Mouse (Mus musculus) erythroblast, embryonic 14.5 days (primary cell): ENCODE data around the gene H2-Ob. TPM values are rescaled to one million over a fixed set of nuclear protein-coding genes. Genes with fewer than 3 reads are reported as not detected.

Source experiments
- H3K27me3 ChIP-seq: 2 replicates; pipeline ENCODE4 v1.6.1; 2012; ENCODE audit warnings: inconsistent platforms; ENCODE audit not compliant: control insufficient read depth
- H3K36me3 ChIP-seq: 2 replicates; pipeline ENCODE4 v1.6.1; 2012; ENCODE audit warnings: mild to moderate bottlenecking, inconsistent platforms; ENCODE audit not compliant: control insufficient read depth
- H3K4me1 ChIP-seq: 2 replicates; pipeline ENCODE4 v1.6.1; 2012; ENCODE audit warnings: inconsistent platforms; ENCODE audit not compliant: control insufficient read depth
- H3K4me3 ChIP-seq: replicated peaks from 2 replicates; pipeline ENCODE3; 2012; ENCODE audit warnings: moderate library complexity, mild to moderate bottlenecking, inconsistent platforms
- H3K9me3 ChIP-seq: 2 replicates; pipeline ENCODE4 v1.6.1; 2012; ENCODE audit warnings: low read length, inconsistent platforms, mixed read lengths; ENCODE audit not compliant: control insufficient read depth
- GATA1 ChIP-seq: IDR thresholded peaks from 2 replicates; pipeline ENCODE4 v1.6.1; 2012; ENCODE audit warnings: low read length, inconsistent platforms, mixed read lengths
- TAL1 ChIP-seq: IDR thresholded peaks from 3 replicates; pipeline ENCODE4 v1.6.1; 2012; ENCODE audit warnings: low read length, inconsistent platforms, mixed read lengths
- polyA plus RNA-seq: library from polyadenylated mRNA; stranded (reverse); fragments of >175 nt; gene quantifications from 2 replicates; pipeline ENCODE4 v1.2.3, GENCODE M21; 2012

The H2-Ob gene
- polyA plus RNA-seq, 1 experiment, result not detected

DNA sequence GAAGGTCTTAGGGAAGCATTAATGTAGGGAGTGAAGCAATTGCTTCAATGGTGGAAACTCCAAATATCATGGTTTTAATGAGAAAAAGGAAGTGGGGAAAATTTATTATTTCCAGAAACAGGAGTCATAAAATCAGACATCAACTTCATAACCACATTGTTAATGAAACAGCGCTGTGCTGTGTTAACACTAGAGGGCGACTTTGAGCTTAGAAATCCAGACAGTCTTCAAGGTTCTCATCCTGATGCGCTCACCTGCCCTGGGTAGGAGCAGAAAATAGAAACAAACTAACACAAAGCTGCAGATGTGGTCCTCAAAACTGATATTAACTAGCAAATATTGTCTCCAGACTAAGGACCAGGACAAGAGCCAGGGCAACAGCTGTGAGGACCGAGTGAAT, 11.2 kb downstream of the H2-Ob start:
- Histone ChIP-seq H3K9me3 (no peaks in the 10 kb centered on the region), H3K4me1 (no peaks in the 10 kb centered on the region), H3K36me3 (no peaks in the 10 kb centered on the region), H3K27me3 (no peaks in the 10 kb centered on the region), H3K4me3 (no peak overlapping the region)
- TF ChIP-seq GATA1 (no peak), TAL1 (no peak)

DNA sequence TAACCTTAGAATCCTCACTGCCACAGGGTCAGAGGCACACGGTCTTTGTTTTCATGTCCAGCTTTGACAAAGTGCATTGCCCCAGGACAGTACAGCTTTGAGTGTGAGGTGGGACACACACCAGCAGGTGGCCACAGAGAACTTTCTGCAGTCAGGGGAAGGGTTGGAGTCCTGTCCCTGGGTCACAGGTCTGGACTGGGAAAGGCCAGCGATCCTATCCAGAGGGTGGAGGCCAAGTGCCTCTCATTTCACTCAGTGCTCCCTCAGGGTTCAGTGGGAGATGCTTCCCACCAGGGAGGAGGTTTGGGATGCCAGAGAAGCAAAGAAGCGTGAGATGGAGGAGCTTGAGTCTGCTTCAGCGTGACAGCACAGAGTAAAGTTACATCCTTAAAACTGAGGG, 13.0 kb downstream of the H2-Ob start:
- Histone ChIP-seq H3K36me3 (no peaks in the 10 kb centered on the region), H3K9me3 (no peaks in the 10 kb centered on the region), H3K4me1 (no peaks in the 10 kb centered on the region), H3K4me3 (no peak overlapping the region), H3K27me3 (no peaks in the 10 kb centered on the region)
- no peak for TF ChIP-seq TAL1

DNA sequence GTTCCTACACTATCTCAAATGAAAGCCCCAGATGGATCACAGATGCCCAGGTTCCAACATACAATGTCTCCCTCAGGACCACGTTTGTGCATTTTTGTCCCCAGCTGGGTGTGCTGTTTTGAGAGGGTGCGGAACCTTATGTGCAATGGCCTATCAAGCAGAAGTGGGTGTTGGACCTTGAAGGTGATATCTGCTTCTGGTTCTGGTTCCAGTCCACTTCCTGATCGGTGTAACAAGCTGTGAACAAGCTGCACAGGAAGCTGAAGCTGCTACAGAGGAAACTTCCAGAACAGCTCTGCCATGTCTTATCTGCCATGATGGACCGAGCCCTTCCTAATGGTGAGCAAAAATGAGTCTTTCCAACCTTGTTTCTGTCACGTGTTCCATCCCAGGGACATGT, 17.8 kb downstream of the H2-Ob start:
- Histone ChIP-seq H3K4me3 (no peak overlapping the region), H3K36me3 (no peaks in the 10 kb centered on the region), H3K4me1 (no peaks in the 10 kb centered on the region), H3K27me3 (peaks cover 8% of the 10 kb centered on the region), H3K9me3 (no peaks in the 10 kb centered on the region)
- TF ChIP-seq GATA1, result no peak
- no peak for TF ChIP-seq TAL1

DNA sequence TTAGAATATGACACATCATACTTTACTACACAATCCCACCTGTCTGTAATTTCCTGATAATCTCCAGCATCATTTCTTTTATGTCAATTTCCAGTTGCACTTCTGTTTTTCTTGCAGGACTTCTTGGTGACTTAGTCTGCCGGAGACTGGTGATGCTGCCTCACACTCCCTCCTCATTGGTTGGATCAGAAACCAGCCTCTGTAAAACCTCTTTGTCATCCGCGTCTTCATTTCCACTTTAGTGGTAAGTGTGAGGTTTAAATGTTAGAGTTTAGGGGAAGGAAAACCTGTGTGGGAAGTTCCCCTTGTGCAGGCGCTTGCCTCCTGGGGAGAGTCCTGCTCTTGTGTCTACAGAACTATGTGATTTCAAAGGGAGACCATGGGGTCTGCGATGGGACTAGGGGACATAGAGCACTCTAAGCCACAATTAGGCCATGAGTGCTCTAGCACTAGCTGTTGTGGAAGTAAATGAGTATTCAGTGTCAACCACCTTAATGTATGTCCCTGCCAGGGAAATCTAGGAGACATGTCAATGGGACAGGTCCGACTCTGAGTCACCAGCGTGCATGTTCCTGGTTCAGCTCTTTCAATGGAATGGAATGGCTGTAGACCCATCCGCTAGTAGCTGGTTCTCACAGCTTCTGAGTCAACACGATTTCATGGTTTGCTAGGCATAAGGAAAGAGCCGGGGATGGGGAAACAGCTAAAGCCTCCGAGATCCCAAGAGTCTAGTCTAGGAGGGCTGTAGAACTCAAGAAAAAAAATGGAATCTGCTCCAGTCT, 19.1 kb downstream of the H2-Ob start, which contains the start of gene H2-Ab1:
Gene H2-Ab1 (plus strand): TSS at position 96 of the 782 bp plus-strand sequence.
- peaks cover 21% of the 10 kb centered on the region for H3K27me3 ChIP-seq
- H3K4me1 ChIP-seq, result no peaks in the 10 kb centered on the region
- H3K9me3 ChIP-seq, result no peaks in the 10 kb centered on the region
- H3K36me3 ChIP-seq, result no peaks in the 10 kb centered on the region
- no peak within 1 kb of the TSS for H3K4me3 ChIP-seq
- TF ChIP-seq GATA1 (no peak), TAL1 (no peak)

- TF ChIP-seq TAL1 (no peak), GATA1 (no peak)
- peaks cover 48% of the 10 kb centered on the region for H3K27me3 ChIP-seq
- H3K36me3 ChIP-seq, result no peaks in the 10 kb centered on the region
- no peak overlapping the region for H3K4me3 ChIP-seq
- H3K9me3 ChIP-seq, result no peaks in the 10 kb centered on the region
- H3K4me1 ChIP-seq, result no peaks in the 10 kb centered on the region
Observed at GRCm38 (mm10) chr17:34260551-34260950, 21.8 kb downstream of the H2-Ob start.

GRCm38 (mm10) chr17:34261502-34261901, 22.8 kb downstream of the H2-Ob start:
- H3K4me3 ChIP-seq, result no peak overlapping the region
- H3K4me1 ChIP-seq, result no peaks in the 10 kb centered on the region
- H3K9me3 ChIP-seq, result no peaks in the 10 kb centered on the region
- TF ChIP-seq GATA1 (no peak), TAL1 (no peak)
- H3K27me3 ChIP-seq, result peaks cover 48% of the 10 kb centered on the region
- no peaks in the 10 kb centered on the region for H3K36me3 ChIP-seq

GRCm38 (mm10) chr17:34263068-34263467, 24.4 kb downstream of the H2-Ob start:
- H3K4me1 ChIP-seq, result no peaks in the 10 kb centered on the region
- no peaks in the 10 kb centered on the region for H3K9me3 ChIP-seq
- no peaks in the 10 kb centered on the region for H3K36me3 ChIP-seq
- TF ChIP-seq TAL1, result no peak
- no peak for TF ChIP-seq GATA1
- no peak overlapping the region for H3K4me3 ChIP-seq
- H3K27me3 ChIP-seq, result peaks cover 56% of the 10 kb centered on the region

DNA sequence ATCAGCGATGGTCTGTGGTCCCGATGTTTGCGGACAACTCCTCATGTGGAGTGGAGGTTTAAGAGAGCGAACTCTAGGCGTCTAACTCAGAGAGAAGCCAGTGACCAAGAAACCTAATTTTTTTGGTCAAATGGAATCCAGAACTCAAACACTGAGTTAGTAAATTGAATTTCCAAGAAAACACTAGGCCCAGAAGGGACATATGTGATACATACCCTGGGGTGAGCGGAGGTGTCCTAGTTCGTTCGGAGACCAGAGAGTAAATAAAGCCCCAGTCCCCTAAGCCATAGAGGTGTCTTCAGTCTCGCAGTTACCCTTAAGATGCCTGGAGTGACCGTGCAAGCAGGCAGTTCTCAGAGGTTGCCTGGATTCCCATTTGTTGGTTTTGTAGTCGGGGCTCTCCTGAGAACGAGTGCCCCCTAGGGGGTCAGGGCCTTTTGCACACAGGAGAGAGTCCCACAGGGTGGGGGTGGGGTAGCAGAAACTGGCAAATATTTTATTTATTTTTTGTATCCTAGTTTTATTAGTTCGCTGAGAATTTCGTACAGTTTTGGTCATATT, 25.2 kb downstream of the H2-Ob start:
- H3K4me3 ChIP-seq, result no peak overlapping the region
- H3K4me1 ChIP-seq, result no peaks in the 10 kb centered on the region
- no peaks in the 10 kb centered on the region for H3K36me3 ChIP-seq
- H3K9me3 ChIP-seq, result no peaks in the 10 kb centered on the region
- H3K27me3 ChIP-seq, result peaks cover 58% of the 10 kb centered on the region
- TF ChIP-seq TAL1 (no peak), GATA1 (no peak)

- Histone ChIP-seq H3K36me3 (no peaks in the 10 kb centered on the region), H3K9me3 (no peaks in the 10 kb centered on the region), H3K4me1 (no peaks in the 10 kb centered on the region), H3K27me3 (peaks cover 54% of the 10 kb centered on the region), H3K4me3 (no peak overlapping the region)
- TF ChIP-seq TAL1 (no peak), GATA1 (no peak)
Observed at GRCm38 (mm10) chr17:34264452-34265351, 26.0 kb downstream of the H2-Ob start.
